Mouse (Mus musculus) embryonic facial prominence, embryonic 11.5 days (tissue): ENCODE measurements at regions not wholly inside any gene's neighbourhood (a gene's known extent, or its start where the extent isn't known, plus 50 kb on each side); places are given as distances from the start of the nearest gene placed in this dataset.

Experiments used
- ATAC-seq: fragments of 200-750 bp; cut with Nextera tagmentation; replicated peaks from 2 replicates; pipeline ENCODE4 v1.8.0; 2017; ENCODE audit warnings: low read depth; ENCODE audit not compliant: insufficient number of reproducible peaks, low FRiP score, low TSS enrichment
- DNase-seq: peaks from one replicate; pipeline ENCODE4 v3.0.0-alpha.2; 2015; ENCODE audit warnings: low spot score
- H3K27ac ChIP-seq: fragments of 300-500 bp; sonication (generic); replicated peaks from 2 replicates; pipeline ENCODE4 v1.5.1; 2014; ENCODE audit warnings: mild to moderate bottlenecking, low read depth, low read length, control low read depth
- H3K27me3 ChIP-seq: fragments of 300-500 bp; sonication (generic); 2 replicates; pipeline ENCODE4 v1.6.1; 2014; ENCODE audit warnings: mild to moderate bottlenecking, low read length, moderate library complexity, mixed read lengths; ENCODE audit not compliant: control insufficient read depth, insufficient read depth
- H3K36me3 ChIP-seq: fragments of 300-500 bp; sonication (generic); replicated peaks from 2 replicates; pipeline ENCODE4 v1.6.1; 2014; ENCODE audit warnings: low read depth, mild to moderate bottlenecking, low read length, moderate library complexity, mixed read lengths; ENCODE audit not compliant: control insufficient read depth, insufficient read depth
- H3K4me1 ChIP-seq: fragments of 300-500 bp; sonication (generic); 2 replicates; pipeline ENCODE4 v1.6.1; 2014; ENCODE audit warnings: low read length, mixed read lengths; ENCODE audit not compliant: control insufficient read depth, insufficient read depth
- H3K4me2 ChIP-seq: fragments of 300-500 bp; sonication (generic); 2 replicates; pipeline ENCODE4 v1.6.1; 2014; ENCODE audit warnings: low read depth, mild to moderate bottlenecking, control low read depth, low read length, moderate library complexity
- H3K4me3 ChIP-seq: fragments of 300-500 bp; sonication (generic); 2 replicates; pipeline ENCODE4 v1.5.1; 2014; ENCODE audit warnings: low read depth, low read length, control low read depth
- H3K9ac ChIP-seq: fragments of 300-500 bp; sonication (generic); replicated peaks from 2 replicates; pipeline ENCODE4 v1.6.1; 2014; ENCODE audit warnings: mild to moderate bottlenecking, control low read depth, low read length
- H3K9me3 ChIP-seq: fragments of 300-500 bp; sonication (generic); replicated peaks from 2 replicates; pipeline ENCODE4 v1.6.1; 2016; ENCODE audit warnings: mild to moderate bottlenecking, low read length, inconsistent platforms, mixed read lengths; ENCODE audit not compliant: control insufficient read depth
- WGBS: fragments of 180-500 bp; shearing (Covaris S2); extraction: QIAGEN DNeasy Blood & Tissue Kit; methylation state at CpG from one replicate; pipeline ENCODE4 v1.1.7; 2014; 5-methylcytosine and 5-hydroxymethylcytosine counted together

DNA sequence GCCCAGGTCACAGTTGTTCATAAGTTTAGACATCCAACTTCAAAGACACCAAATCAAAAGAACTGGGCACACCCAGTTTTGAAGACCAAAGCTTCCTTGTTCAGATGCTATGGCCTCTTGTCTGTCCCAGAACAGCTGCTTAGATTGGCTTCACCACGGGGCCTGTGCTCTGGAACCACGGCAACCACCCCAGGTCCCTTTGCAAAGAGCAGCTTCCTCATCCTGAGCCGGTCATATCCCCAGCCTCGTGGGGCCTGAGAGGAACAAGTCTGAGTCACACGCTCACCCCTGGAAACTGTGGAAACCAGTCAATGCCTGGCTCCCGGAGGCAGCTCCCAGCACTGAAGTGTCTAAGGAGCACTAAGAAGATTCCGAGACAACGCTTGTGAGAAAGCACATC, 264.8 kb upstream of the Sulf2 start:
- 84% methylated on average over 8 of the region's 8 CpGs for WGBS
- ATAC-seq (no peak), DNase-seq (no peak)
- Histone ChIP-seq H3K27me3 (no peaks in the 10 kb centered on the region), H3K9me3 (no peaks in the 10 kb centered on the region), H3K27ac (no peak overlapping the region), H3K4me3 (no peak overlapping the region), H3K36me3 (no peaks in the 10 kb centered on the region), H3K9ac (no peak overlapping the region), H3K4me1 (0 out of 2 replicates have a peak, but pooled peaks cover 3% of the 10 kb centered on the region), H3K4me2 (no peak overlapping the region)

GRCm38 (mm10) chr2:166419271-166419670, 263.8 kb upstream of the Sulf2 start:
- no peak overlapping the region for H3K27ac ChIP-seq
- H3K9me3 ChIP-seq: no peaks in the 10 kb centered on the region
- H3K4me3 ChIP-seq: no peak overlapping the region
- H3K4me1 ChIP-seq: 0 out of 2 replicates have a peak, but pooled peaks cover 3% of the 10 kb centered on the region
- DNase-seq (no peak), ATAC-seq (no peak)
- H3K36me3 ChIP-seq: no peaks in the 10 kb centered on the region
- H3K9ac ChIP-seq: no peak overlapping the region
- no peaks in the 10 kb centered on the region for H3K27me3 ChIP-seq
- no peak overlapping the region for H3K4me2 ChIP-seq
- WGBS: 41% methylated on average over 9 of the region's 9 CpGs

DNA sequence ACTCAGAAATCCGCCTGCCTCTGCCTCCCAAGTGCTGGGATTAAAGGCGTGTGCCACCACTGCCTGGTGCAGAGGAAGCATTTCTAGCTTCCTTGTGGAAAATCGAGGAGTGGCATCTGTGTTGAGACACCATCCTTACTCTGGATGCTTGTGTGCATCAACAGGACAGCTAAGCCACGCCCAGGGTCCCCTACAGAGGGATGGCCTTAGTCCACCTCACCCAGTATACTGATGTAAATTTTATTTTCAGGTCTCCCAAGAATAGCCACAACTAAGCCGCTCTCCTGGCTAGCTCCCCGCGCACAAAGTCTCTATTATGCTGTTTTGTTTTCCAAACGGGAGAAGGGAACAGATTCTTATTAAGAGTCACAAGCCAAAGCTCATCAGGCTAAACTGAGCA, 262.8 kb upstream of the Sulf2 start:
- Histone ChIP-seq H3K27me3 (no peaks in the 10 kb centered on the region), H3K4me2 (no peak overlapping the region), H3K36me3 (no peaks in the 10 kb centered on the region), H3K9ac (no peak overlapping the region), H3K4me3 (no peak overlapping the region), H3K9me3 (no peaks in the 10 kb centered on the region), H3K4me1 (0 out of 2 replicates have a peak, but pooled peaks cover 3% of the 10 kb centered on the region), H3K27ac (no peak overlapping the region)
- WGBS: 73% methylated on average over 8 of the region's 8 CpGs
- no peak for DNase-seq
- no peak for ATAC-seq

DNA sequence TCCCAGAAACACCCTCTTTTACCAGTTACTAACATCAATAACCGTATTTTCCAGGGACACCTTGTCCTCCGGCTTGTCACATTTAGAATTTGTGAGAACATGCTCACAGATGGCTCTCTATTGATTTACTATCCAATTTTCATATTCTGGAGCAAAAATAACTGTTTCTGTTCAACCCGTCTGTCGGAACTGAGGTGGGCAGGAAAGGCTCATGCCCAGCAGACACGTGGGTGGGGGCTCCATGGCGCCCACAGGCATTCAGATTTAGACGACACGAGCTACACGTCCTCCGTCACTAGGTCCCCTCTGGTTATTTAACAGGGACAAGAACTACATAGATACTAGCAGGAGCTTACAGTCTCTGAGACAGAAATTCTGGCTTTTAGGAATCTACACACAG, 262.2 kb upstream of the Sulf2 start:
- H3K9me3 ChIP-seq: no peaks in the 10 kb centered on the region
- ATAC-seq (no peak), DNase-seq (no peak)
- no peak overlapping the region for H3K4me2 ChIP-seq
- no peak overlapping the region for H3K4me3 ChIP-seq
- H3K27ac ChIP-seq: no peak overlapping the region
- H3K4me1 ChIP-seq: peaks cover 3% of the 10 kb centered on the region
- 90% methylated on average over 10 of the region's 10 CpGs for WGBS
- H3K27me3 ChIP-seq: no peaks in the 10 kb centered on the region
- H3K36me3 ChIP-seq: no peaks in the 10 kb centered on the region
- no peak overlapping the region for H3K9ac ChIP-seq

GRCm38 (mm10) chr2:166415481-166415965, 260.1 kb upstream of the Sulf2 start:
- DNase-seq: peak; percentile 76
- 45% methylated on average over 16 of the region's 16 CpGs for WGBS

GRCm38 (mm10) chr2:166414856-166415255, 259.4 kb upstream of the Sulf2 start:
- H3K4me3 ChIP-seq: no peak overlapping the region
- no peak overlapping the region; the same call in 1 of the 2 replicates for H3K27ac ChIP-seq
- H3K4me2 ChIP-seq: no peak overlapping the region
- 89% methylated on average over 8 of the region's 8 CpGs for WGBS
- H3K36me3 ChIP-seq: no peaks in the 10 kb centered on the region
- H3K4me1 ChIP-seq: peaks cover 13% of the 10 kb centered on the region
- H3K9me3 ChIP-seq: no peaks in the 10 kb centered on the region
- no peaks in the 10 kb centered on the region for H3K27me3 ChIP-seq
- ATAC-seq (no peak), DNase-seq (no peak)
- H3K9ac ChIP-seq: no peak overlapping the region

More at GRCm38 (mm10) chr2:166415481-166415965, 260.1 kb upstream of the Sulf2 start:
- no peak overlapping the region for H3K4me3 ChIP-seq
- H3K27me3 ChIP-seq: no peaks in the 10 kb centered on the region
- no peaks in the 10 kb centered on the region for H3K9me3 ChIP-seq
- peak overlapping the region; percentile 63 for H3K27ac ChIP-seq
- ATAC-seq: peak; percentile 20; the same call in 1 of the 2 replicates
- H3K4me1 ChIP-seq: peaks cover 13% of the 10 kb centered on the region
- H3K36me3 ChIP-seq: no peaks in the 10 kb centered on the region
- H3K9ac ChIP-seq: no peak overlapping the region
- no peak overlapping the region for H3K4me2 ChIP-seq

DNA sequence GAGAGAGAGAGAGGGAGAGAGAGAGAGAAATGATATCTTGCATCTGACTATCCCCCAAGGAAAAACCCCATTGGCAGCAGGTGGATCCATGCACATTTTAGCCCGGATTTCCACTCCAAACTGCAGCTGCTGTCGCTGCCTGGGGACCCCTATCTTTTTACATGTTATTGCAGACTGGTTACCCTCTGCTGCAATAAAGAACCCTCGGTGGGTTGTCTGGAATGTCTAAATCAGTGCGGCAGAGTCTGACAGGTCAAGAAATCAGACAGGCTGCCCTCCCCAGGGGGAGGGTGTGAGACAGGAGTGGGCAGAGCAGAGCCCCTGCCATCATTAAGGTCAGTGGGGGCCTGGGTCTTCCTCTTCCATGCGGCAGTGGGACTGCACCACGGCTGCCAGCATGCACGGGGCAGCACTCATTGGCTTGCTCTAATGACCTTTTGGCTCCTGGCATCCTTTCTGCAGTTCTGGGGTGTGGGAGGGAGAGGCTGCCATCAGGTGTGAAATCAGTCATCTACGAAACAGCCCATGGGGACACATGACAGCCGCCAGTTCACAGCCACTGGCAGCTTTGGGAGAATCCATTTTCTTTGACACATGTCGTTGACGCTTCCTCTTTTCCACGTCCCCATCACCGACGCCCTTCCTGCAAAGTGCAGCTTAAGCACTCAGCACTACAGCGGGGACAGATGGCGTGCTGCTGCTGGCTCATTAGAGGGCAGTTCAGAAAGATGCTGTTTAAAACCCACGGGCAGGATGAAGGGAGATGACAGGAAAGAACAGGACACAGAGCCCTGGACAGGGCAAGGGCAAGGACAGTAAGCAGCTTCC, 256.8 kb upstream of the Sulf2 start:
- H3K4me2 ChIP-seq: no peak overlapping the region

GRCm38 (mm10) chr2:166409391-166409790, 253.9 kb upstream of the Sulf2 start:
- H3K36me3 ChIP-seq: no peaks in the 10 kb centered on the region
- WGBS: 79% methylated on average over 5 of the region's 5 CpGs

More for the DNA sequence above, 256.8 kb upstream of the Sulf2 start:
- ATAC-seq (no peak), DNase-seq (no peak)
- H3K27ac ChIP-seq: no peak overlapping the region
- no peaks in the 10 kb centered on the region for H3K9me3 ChIP-seq
- H3K27me3 ChIP-seq: no peaks in the 10 kb centered on the region
- no peak overlapping the region for H3K4me3 ChIP-seq
- H3K36me3 ChIP-seq: no peaks in the 10 kb centered on the region
- H3K4me1 ChIP-seq: peaks cover 10% of the 10 kb centered on the region
- WGBS: 35% methylated on average over 17 of the region's 17 CpGs
- no peak overlapping the region for H3K9ac ChIP-seq

More at GRCm38 (mm10) chr2:166409391-166409790, 253.9 kb upstream of the Sulf2 start:
- ATAC-seq (no peak), DNase-seq (no peak)
- Histone ChIP-seq H3K4me3 (no peak overlapping the region), H3K9me3 (no peaks in the 10 kb centered on the region), H3K4me1 (peaks cover 10% of the 10 kb centered on the region), H3K27ac (no peak overlapping the region), H3K9ac (no peak overlapping the region), H3K4me2 (no peak overlapping the region), H3K27me3 (no peaks in the 10 kb centered on the region)
